Mouse (Mus musculus): Measurements from ENCODE around the gene Gm37240. TPM values are rescaled to one million over a fixed set of nuclear protein-coding genes. Genes with fewer than 3 reads are reported as not detected.
"Not testable (repeated sequence)": the region's sequence is repeated elsewhere in the genome, so short reads cannot be mapped to it uniquely, and the experiment has no call there.

Gene Gm37240
- total RNA-seq, 2 experiments from 2014 or later: not detected

DNA sequence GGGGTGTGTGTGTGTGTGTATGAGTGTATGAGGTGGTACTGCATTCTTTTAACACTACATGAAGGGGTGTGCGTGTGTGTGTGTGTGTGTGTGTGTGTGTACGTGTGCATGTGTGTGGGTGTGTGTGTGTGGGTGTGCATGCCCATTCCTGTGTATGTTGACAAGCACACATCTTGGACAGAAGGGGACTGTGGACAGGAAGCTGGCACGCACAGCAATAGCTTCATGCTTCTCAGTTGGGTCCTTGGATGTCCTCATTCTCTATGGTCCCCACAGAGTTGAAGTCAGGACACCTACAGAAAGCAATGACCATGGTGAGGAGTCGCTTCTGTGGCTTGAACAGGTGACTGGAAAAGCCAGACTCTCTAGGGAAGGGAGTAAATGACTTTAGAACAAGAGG, 1223.5 kb downstream of the Gm37240 start:
- ATAC-seq (replicated peaks; ENCODE audit: low FRiP score, poor library complexity, severe bottlenecking): no peak

DNA sequence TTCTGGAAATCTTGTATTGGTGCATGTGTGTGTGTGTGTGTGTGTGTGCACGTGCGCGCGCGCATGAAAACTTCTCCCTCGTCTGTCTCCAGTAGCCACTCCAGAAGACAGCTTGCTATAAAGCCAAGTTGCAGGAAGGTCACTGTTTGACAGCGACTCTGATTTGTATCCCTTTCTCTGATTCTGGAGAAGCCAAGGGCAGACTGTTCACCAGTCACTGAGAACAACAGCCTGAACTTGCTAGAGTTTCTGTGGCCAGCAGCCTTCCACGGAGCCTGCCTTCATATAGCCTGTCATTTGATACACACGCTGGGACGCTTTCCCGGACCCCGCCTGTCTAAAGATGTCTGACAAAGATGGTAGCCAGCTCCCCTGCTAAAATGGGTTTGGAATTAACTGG, 1224.2 kb downstream of the Gm37240 start:
- ATAC-seq (replicated peaks; ENCODE audit: low FRiP score, poor library complexity, severe bottlenecking): no peak

DNA sequence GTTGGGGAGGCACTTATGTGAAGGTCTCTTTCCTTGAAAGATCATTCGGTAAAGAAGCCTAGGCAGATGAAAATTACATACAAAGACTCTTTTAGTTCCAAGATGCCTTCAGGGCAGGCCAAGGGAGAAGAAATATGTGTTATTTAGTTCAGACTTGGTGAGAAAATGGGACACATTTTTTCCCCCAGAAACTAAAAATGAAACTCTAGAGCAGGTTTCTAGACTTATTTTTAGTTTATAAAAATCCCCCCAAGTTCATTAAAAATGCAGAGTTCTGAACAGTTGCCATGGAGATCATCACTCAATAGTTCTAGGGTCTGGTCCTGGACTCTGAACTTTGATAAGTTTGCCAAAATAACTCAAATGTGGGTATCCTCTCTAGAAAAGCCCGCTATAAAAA, 1226.9 kb downstream of the Gm37240 start:
- ATAC-seq (replicated peaks; ENCODE audit: low FRiP score, poor library complexity, severe bottlenecking): no peak

DNA sequence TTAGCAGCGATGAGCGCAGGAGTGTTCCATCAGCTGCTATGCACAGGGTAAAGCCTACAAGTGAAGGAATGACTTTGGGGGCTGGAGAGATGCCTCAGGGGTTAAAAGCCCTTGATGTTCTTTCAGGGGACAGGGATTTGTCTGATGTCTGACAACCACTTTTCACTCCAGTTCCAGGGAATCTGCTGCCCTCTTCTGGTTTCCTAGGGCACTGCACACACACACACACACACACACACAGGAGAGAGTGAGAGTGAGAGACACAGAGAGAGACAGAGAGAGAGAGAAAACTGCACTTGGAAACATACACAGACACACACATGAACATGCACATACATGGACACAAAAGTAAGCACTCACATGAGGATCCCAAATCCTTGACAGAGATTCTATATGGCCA, 1228.4 kb downstream of the Gm37240 start:
- ATAC-seq (replicated peaks; ENCODE audit: low FRiP score, poor library complexity, severe bottlenecking): no peak

DNA sequence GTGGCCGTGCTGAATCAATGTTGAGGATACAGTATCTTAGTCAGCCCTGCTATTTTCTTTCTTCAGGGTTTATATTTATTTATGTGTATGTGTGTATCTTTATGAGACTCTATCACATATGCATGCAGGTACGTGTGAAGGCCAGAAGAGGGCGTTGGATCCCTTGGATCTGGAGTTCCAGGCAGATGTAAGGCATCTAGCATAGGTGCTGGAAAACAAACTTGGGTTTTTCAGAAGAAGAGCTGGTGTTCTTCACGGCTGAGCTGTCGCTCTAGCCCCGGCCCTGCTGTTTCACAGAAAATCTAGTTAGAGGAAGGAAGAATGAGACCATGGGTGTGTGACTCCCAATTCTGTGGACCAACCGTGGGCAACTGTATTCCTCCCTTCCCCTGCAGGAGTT, 1229.3 kb downstream of the Gm37240 start:
- no peak for ATAC-seq (replicated peaks; ENCODE audit: low FRiP score, poor library complexity, severe bottlenecking)

DNA sequence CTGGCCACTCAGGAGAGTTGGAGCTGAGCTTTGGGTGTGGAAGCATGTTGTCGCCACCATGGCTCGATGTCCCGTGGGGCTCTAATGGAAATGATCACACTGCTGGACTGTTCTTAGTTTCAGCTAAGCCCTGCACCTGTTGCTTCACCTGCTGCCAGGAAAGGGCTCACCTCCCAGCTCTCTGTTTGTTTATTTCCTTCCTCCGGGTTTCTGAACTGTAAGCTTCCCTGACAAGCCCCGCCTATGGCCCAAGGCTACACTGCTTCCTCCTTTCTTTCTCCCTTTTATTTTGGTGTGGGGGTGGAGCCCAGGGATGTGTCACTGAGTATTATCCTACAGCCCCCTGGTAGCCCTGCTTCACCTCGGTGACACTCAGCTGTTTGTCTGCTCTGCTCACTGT, 1230.1 kb downstream of the Gm37240 start:
- no peak for ATAC-seq (replicated peaks; ENCODE audit: low FRiP score, poor library complexity, severe bottlenecking)

DNA sequence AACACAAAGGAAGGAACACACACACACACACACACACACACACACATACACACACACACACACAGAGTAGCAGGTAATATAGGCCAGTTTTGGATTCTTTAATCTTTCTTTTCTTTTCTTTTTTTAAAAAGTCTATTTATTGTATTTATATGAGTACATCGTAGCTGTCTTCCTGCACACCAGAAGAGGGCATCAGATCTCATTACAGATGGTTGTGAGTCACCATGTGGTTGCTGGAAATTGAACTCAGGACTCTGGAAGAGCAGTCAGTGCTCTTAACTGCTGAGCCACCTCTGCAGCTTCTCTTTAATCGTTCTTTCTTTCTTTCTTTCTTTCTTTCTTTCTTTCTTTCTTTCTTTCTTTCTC, 1231.5 kb downstream of the Gm37240 start:
- not testable (repeated sequence) for ATAC-seq (replicated peaks; ENCODE audit: low FRiP score, poor library complexity, severe bottlenecking)

DNA sequence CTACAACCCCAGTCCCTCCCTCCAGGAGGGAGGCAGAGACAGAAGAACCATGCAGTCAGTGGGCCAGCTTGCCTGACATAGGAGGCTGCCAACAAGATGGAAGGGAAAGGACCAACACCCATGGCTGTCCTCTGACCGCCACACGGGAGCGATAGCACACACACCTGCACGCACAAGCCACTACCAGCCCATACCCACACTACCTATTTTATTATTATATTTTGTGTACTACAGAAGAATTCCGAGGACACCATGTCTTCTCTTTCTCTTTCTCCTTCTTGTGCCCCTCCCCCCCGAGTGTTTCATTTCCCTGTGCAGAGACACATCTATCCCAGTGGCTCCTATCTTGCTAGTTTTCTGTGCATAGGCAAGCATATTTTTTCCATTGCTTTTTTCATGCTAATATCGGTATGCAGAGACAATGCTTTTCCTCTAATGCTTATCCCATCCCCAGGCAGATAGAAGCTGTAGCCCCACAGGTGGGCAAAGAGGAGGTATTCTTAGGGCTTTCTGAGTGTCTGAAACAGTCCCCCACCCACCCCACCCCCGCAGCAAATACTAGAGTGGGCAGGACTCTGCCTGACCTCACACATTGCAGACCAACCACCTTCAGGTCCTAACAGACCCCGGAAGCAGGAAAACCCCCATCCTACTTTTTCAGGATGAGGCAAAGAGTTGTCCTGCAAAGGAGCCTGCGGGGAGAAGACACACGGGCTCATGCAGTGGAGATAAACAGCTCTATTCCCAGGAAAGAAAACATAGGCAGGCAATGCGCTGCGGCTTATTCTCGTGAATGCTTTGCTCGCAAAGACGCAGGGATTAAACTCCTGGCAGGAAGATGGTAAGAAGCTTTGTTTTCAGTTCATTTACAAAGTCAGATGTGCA, 1232.2 kb downstream of the Gm37240 start:
- ATAC-seq (replicated peaks; ENCODE audit: low FRiP score, poor library complexity, severe bottlenecking): no peak

DNA sequence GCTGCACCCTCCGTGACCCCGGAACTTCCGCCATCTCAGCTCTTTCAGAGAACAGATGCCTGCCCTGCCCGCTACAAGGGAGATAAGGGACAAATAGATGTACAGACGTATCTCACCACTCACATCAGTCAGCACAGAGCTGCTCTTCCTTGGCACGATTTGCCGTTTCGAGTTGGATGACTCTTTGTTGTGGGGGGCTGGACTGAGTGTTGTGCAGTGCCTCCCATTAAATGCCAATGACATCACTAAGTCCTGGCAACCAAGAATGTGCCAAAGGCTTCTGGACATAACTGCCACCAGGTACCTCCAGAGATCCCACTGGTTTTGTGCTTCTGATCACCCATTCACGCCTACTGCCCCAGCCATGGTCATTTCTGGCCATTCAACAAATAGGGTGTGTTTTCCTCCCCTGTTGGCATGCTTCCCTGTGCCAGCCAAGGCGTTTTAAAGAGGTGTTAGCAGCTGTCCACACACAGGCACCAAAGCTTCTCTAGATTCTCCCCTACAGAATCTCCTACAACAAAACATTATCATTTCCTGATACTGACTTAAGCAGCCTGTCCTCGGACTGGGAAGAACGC, 1233.0 kb downstream of the Gm37240 start:
- ATAC-seq (replicated peaks; ENCODE audit: low FRiP score, poor library complexity, severe bottlenecking): no peak

DNA sequence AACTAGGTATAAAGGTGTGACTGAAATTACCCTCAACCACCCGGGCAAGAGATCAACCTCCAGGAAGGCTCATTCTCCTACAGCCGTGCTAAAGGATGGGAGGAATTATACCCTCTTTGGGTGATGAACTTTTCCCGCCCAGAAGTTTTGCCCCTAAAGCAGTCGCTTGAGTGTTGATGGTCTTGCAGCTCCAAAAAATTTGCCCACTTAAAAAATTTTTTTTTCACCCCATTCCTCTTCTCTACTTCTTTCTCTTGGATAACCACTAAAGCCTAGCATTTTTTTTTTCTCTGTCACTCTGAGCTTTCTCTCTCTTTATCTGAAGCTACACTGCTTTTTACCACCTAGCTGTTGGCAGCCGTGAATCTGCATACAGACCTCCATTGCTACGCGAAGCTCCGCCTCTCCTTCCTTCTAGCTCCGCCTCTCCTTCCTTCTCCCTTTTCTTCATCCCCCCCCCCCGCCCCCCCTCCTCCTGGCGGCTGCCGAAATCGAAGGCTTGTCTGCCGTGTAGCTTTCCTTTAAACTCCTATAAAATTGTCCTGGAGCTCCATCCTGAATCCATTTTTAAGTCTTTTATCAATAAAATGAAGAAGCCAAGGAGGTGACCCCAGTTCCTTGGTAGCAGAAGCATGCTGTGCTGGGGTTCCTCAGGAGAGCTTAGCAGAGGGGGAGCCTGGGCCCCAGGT, 1233.6 kb downstream of the Gm37240 start:
- no peak for ATAC-seq (replicated peaks; ENCODE audit: low FRiP score, poor library complexity, severe bottlenecking)

DNA sequence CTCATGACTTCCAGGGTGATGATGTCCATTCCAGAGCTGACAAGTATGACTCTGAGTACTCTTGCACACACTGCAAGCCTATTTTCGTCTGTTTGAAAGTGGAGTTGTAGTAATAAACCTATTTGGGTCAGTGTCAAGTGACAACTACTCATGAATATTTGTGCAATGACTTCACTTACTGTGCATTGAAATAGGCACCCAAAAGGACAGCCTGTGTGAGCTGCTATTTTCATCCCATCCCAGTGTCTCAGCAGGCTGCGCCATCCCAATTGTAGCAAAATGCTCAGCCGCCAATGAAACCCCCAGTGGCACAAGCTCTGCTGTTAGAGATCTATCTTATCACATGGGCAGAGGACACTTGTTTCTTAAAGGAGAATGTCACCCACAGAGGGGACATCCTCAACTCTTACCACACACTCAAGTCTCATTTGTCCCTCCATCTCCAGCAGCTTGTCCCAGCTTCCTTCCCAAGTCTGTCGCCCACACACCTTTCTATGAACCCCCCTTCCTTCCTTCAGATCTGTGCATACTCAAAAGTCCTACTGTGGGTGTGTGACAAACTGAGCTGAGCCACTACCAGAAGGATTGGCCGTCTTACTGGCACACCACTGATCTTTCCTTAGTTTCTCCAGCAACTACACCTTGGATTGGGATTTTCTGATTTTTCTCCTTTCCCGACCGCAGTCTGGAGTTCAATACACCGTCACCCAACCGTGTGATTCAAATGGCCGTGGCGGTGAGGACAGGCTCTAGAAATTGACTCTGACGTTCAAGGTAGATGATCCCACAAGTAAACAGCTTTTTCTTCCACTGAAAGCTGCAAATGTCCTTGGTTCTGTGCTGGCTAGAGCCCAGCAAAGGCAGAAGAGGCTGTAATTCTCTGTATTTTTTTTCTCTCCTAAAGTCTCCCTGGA, 1234.4 kb downstream of the Gm37240 start:
- ATAC-seq (replicated peaks; ENCODE audit: low FRiP score, poor library complexity, severe bottlenecking): no peak

DNA sequence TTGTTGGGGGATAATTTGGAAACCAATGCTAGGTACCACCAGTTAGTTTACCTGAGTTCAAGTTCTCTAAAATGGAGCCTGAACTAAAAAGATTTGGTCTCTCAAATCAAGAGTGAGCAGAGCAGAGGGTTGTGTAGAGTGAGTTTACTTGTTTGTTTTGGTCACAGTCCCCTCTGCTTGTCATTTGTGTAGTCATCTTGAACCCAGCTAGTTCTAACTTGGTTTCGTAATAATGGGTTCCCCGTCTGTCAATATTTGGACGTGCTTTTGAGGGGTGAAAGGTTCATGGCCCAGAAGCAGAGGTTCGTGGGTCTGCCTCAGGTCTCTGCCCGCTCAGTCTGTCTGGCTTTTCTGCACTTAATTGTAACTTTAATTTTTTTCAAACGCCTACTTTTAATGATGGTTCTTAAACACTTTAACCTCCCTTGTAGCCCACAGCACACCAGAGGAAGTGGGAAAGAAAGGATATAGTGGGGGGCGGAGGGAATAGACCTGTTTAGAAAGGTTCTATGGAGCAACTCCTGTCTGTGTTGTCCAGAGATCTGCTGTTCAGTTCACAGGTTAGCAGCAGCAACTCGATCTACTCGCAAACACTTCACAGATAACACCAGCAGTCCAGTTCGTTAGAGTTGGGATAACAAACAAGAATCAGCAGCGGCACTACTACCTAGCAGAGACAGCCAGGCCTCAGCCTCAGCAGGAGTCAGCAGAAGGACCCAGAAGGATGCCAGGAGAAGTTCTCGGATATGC, 1237.6 kb downstream of the Gm37240 start:
- no peak for ATAC-seq (replicated peaks; ENCODE audit: low FRiP score, poor library complexity, severe bottlenecking)

DNA sequence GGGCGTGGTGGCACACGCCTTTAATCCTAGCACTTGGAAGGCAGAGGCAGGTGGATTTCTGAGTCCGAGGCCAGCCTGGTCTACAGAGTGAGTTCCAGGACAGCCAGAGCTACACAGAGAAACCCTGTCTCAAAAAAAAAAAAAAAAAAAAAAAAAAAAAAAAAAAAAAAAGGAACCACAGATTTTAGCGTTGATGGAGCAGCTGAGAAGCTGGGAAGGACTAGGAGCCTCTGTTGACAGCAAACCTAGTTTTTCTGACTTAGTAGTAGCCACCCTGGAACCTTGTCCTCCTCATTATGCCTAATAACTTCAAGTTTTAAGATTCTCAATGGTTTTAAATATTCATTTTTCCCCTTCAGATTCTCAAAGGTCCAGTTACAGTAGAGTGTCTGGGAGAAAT, 1239.2 kb downstream of the Gm37240 start:
- ATAC-seq (replicated peaks; ENCODE audit: low FRiP score, poor library complexity, severe bottlenecking): not testable (repeated sequence)

DNA sequence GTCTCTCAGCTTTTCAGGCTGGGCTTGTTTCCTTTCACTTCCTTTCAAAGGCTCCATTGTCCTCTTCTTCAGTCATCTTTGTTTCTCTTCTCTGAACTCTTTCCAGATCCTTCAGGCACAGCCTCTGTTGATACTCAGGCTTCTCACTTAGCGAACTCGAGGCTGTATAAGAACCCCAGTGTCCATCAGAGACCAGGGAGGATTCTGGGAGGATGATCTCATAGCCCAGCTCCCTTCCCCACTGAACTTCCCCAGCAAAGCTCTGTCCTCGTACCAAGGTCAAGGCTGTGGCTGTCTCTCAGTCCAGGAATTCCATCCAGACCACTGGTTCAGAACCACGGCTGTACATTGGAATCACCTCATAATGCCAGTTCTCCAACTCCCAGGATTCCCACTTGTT, 1239.7 kb downstream of the Gm37240 start:
- no peak for ATAC-seq (replicated peaks; ENCODE audit: low FRiP score, poor library complexity, severe bottlenecking)

DNA sequence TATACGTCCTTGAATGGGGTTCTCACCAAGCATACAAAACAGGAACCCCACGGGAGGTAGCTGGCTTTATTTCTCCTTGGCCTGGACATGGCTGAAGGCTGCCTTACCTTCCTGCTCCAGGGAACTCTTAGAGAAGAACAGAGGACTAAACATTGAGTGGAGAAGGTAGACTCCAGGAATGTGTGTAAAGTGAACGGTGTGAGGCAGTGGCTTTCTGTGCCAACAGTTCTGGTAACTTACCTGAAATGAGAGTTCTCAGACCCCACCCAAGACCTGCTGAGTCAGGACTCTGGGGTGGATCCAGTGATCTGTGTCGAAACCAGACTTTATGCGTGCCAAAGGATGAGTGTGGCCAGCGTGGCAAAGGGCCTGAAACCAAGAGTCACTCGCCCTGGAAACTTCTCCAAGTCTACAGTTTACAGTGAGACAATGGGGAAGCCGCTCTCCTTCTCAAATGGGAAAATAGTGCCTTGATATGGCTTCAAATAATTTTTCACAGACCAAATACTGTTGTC, 1240.9 kb downstream of the Gm37240 start:
- no peak for ATAC-seq (replicated peaks; ENCODE audit: low FRiP score, poor library complexity, severe bottlenecking)

DNA sequence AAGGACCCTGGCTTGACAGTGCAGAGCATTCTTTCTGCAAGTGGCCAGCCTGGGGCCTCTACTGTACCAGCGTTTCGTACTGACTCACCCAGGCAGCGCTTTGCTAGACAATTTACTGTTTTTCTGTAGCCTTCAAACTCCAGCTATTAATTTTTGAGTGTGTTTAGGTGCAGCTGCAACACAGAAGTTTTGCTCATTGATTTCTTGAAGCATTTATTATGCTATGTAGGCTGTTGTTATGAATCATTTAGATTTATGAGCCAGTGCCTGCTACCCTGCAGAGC, 1241.4 kb downstream of the Gm37240 start:
- ATAC-seq (replicated peaks; ENCODE audit: low FRiP score, poor library complexity, severe bottlenecking): no peak

DNA sequence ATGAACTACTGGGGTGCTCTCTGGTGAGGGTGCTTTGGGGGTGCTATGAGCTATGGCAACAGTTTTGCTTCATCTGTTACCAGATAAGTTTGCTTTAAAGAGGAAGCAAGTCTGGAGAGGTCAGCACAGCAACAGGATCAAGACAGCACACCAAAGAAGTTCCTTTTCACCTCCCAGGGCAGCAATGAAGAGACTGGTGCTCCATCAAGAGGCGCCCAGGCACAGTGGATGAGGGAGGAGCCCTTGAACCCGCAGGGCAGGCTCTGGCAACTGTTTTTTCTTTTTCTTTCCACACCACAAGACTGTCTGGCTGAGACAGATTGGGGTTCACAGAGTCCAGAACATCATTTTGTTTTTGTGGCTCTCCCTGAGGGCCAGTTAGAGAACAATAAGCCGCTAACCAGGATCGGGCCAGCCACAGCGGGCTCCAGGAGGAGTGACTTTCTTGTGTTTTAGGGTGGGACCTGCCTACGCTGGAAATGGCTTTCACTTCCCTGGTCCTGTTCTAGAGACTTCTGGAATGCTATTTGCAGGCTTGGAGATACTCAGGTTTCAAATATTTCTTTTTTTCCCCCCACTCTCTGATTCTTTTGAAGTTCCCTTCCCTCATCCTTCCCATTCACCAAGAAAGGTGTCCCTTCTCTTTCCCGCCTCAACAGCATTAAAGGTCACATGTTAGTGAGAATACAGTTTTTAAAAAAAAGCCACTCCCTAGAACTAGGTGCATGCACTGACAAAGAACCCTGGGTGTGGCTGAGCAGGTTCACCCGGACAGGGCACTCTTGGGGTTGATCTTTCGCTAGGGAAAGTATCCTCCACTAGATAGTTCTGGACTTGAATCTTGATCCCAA, 1241.9 kb downstream of the Gm37240 start:
- no peak for ATAC-seq (replicated peaks; ENCODE audit: low FRiP score, poor library complexity, severe bottlenecking)

DNA sequence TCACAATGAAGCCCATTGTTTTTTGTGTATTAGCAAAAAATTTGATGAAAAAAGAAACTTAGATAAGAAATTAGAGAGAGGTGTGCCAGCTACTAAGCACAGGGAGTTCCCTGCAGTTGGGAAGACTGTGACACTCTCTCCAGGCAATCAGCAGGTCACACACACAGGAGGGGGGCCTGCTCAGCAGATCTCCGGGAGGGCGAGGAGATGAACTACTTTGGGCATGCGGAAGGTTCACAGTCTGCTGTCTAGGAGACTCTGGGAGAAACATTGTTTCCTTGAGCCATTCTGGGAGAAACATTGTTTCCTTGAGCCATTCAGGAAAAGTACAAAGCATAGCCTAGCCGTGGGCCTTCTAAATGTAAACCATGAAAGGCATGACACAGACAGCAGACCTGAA, 1244.4 kb downstream of the Gm37240 start:
- ATAC-seq (replicated peaks; ENCODE audit: low FRiP score, poor library complexity, severe bottlenecking): no peak

Data from erythroblast, adult 5-6 weeks (primary cell).